Mouse (Mus musculus) spleen, adult 2 months (tissue): Measurements from ENCODE around the gene Zfp637. TPM values are rescaled to one million over a fixed set of nuclear protein-coding genes. Genes with fewer than 3 reads are reported as not detected.

ENCODE experiments used
- DNase-seq, 2 experiments: peaks; one replicate each; pipeline versions ENCODE4 v3.0.0 to v3.0.0-alpha.2; 2012 to 2021; ENCODE audit warnings: low spot score in 2 of 2, low read depth in 1 of 2
- H3K27ac ChIP-seq: fragments of 200-500 bp; 2 replicates; pipeline ENCODE4 v1.5.1; 2012; ENCODE audit warnings: low read length, inconsistent platforms; ENCODE audit not compliant: insufficient read depth
- H3K27me3 ChIP-seq: fragments of 200-500 bp; 2 replicates; pipeline ENCODE4 v1.6.1; 2012; ENCODE audit warnings: mild to moderate bottlenecking, moderate library complexity, low read length, inconsistent platforms; ENCODE audit not compliant: control insufficient read depth, insufficient read depth
- H3K36me3 ChIP-seq: fragments of 200-500 bp; 2 replicates; pipeline ENCODE4 v1.6.1; 2012; ENCODE audit warnings: mild to moderate bottlenecking, low read length, inconsistent platforms; ENCODE audit not compliant: control insufficient read depth, insufficient read depth
- H3K4me1 ChIP-seq: fragments of 200-500 bp; 2 replicates; pipeline ENCODE4 v1.6.1; 2011; ENCODE audit warnings: inconsistent platforms; ENCODE audit not compliant: control insufficient read depth, insufficient read depth, insufficient read length
- H3K4me3 ChIP-seq: fragments of 200-500 bp; 2 replicates; pipeline ENCODE4 v1.5.1; 2011; ENCODE audit warnings: mild to moderate bottlenecking, inconsistent platforms; ENCODE audit not compliant: insufficient read depth, insufficient read length; ENCODE audit errors: extremely low read depth
- CTCF ChIP-seq: fragments of 200-500 bp; IDR thresholded peaks from 2 replicates; pipeline ENCODE4 v1.5.1; 2011; ENCODE audit warnings: mild to moderate bottlenecking, inconsistent platforms; ENCODE audit not compliant: insufficient read depth, insufficient read length, insufficient replicate concordance; ENCODE audit errors: extremely low read depth
- POLR2A ChIP-seq: fragments of 200-500 bp; IDR thresholded peaks from 2 replicates; pipeline ENCODE4 v1.6.1; 2011; ENCODE audit warnings: low read depth, low read length, inconsistent platforms
- WGBS: fragments of 180-500 bp; shearing (Covaris S2); methylation state at CpG from one replicate; pipeline ENCODE4 v1.1.7; 2018; 5-methylcytosine and 5-hydroxymethylcytosine counted together
- polyA plus RNA-seq: library from polyadenylated mRNA; depleted of rRNA; stranded (reverse); fragments of >200 nt; gene quantifications from 2 replicates; pipeline ENCODE4 v1.2.3, GENCODE M21; 2012; rRNA removed

Gene Zfp637
- polyA plus RNA-seq, 1 experiment = 13.7 TPM

- Histone ChIP-seq H3K27ac (peak overlapping the region; percentile 91), H3K36me3 (no peaks in the 10 kb centered on the region), H3K27me3 (no peaks in the 10 kb centered on the region), H3K4me3 (no peak overlapping the region; the same call in 1 of the 2 replicates), H3K4me1 (peaks cover 25% of the 10 kb centered on the region; the same call in 1 of the 2 replicates)
- DNase-seq = peak in 1 of 2 experiments; percentile 45
- 34% methylated on average over 6 of the region's 6 CpGs for WGBS
- TF ChIP-seq POLR2A (no peak), CTCF (no peak)
These were observed 49.3 kb downstream of the Zfp637 start for GRCm38 (mm10) chr6:117890257-117890656.

GRCm38 (mm10) chr6:117891369-117892160, 50.6 kb downstream of the Zfp637 start:
- Histone ChIP-seq H3K27ac (peak overlapping the region; percentile 91), H3K4me3 (peak overlapping the region; percentile 58), H3K27me3 (no peaks in the 10 kb centered on the region), H3K4me1 (peaks cover 25% of the 10 kb centered on the region; the same call in 1 of the 2 replicates), H3K36me3 (no peaks in the 10 kb centered on the region)
- WGBS = 23% methylated on average over 14 of the region's 14 CpGs
- TF ChIP-seq CTCF (no peak), POLR2A (no peak; the same call in 1 of the 2 replicates)
- DNase-seq = peak in 1 of 2 experiments; percentile 34

GRCm38 (mm10) chr6:117892386-117892785, 51.4 kb downstream of the Zfp637 start:
- DNase-seq = no peak
- Histone ChIP-seq H3K27me3 (no peaks in the 10 kb centered on the region), H3K4me3 (no peak overlapping the region), H3K4me1 (peaks cover 25% of the 10 kb centered on the region; the same call in 1 of the 2 replicates), H3K27ac (peak overlapping the region; percentile 91), H3K36me3 (no peaks in the 10 kb centered on the region)
- TF ChIP-seq CTCF = no peak
- no peak for TF ChIP-seq POLR2A
- 51% methylated on average over 3 of the region's 3 CpGs for WGBS

DNA sequence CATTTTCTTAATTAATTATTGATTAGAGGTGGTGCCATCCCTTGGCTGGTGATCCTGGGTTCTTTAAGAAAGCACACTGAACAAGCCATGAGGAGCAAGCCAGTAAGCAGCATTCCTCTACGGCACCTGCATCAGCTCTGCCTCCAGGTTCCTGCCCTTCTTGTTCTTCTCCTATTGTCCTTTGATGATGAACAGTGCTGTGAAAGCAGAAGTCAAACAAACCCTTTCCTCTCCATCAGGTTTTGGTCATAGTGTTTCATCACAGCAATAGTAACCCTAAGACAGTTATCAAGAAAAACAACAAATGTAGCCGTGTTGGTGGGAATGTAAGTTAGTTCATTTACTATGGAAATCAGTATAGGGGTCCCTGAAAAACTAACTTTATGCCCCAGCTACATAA, 52.5 kb downstream of the Zfp637 start:
- H3K27me3 ChIP-seq = no peaks in the 10 kb centered on the region
- no peak overlapping the region for H3K4me3 ChIP-seq
- TF ChIP-seq CTCF (no peak), POLR2A (no peak)
- H3K4me1 ChIP-seq = peaks cover 25% of the 10 kb centered on the region; the same call in 1 of the 2 replicates
- H3K27ac ChIP-seq = no peak overlapping the region
- DNase-seq = no peak
- H3K36me3 ChIP-seq = no peaks in the 10 kb centered on the region
- WGBS = 75% methylated on average over 2 of the region's 2 CpGs

Other genes starting within 250 kb of the Zfp637 start
- gene Zfp239, start 20.9 kb downstream of the Zfp637 start, polyA plus RNA-seq = 1.4 and 1.9 TPM in 2 replicates
- 141 and 143 TPM in 2 replicates for gene Hnrnpf, start 59.1 kb downstream of the Zfp637 start, polyA plus RNA-seq
- not detected in 2 replicates for gene Fxyd4, start 96.5 kb downstream of the Zfp637 start, polyA plus RNA-seq
- 0.49 and 0.76 TPM in 2 replicates for gene Rasgef1a, start 170.3 kb downstream of the Zfp637 start, polyA plus RNA-seq